Mouse (Mus musculus) lung, adult 2 months (tissue): ENCODE data around the gene Mptx2.

Experiments
- CTCF ChIP-seq: fragments of 200-500 bp; IDR thresholded peaks from 2 replicates; pipeline ENCODE4 v1.5.1; 2011; ENCODE audit warnings: mild to moderate bottlenecking, low read length, control low read depth; ENCODE audit not compliant: insufficient read depth
- POLR2A ChIP-seq: fragments of 200-500 bp; IDR thresholded peaks from 2 replicates; pipeline ENCODE4 v1.6.1; 2011; ENCODE audit warnings: low read depth, mild to moderate bottlenecking, control low read depth, low read length, borderline replicate concordance; ENCODE audit errors: extremely low read depth

DNA sequence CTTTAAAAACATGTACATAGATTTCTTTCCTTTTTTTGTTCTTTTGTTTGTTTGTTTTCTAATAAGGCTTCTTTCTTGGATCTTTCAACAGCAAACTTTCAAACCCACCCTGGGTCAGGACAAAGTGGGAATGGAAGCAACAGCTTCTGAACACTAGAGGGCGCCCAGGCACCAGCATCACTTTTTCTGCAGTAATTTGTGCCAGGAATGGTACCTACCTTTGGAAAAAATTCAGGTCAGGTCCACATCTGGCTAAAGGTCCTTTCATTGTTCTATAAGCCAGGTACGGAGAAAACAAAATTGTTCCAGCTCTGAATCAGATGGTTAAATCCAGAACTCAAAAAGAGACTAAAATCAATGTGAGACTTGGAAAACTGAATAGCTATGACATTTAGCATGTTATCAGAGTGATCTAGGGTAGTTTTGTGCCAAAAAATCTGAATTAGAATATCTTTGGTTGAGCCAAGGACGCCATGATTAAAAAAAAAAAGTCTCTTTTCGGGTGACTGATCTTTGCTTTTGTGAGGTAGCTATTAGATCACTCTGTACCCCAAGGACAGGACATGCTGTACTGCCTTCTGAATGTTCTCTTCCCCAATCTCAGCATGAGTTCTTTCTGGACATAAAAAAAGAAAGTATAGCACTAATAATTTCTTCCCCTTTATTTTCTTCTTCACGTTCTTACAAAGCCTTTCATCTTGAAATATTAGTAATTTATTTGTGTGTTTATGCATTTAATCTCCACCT is 46.4 kb upstream of the Mptx2 start:
- no peak for TF ChIP-seq POLR2A
- peak; percentile 58 for TF ChIP-seq CTCF
